Mouse (Mus musculus) liver, adult 2 months (tissue): ENCODE data around the gene Mb21d2.

Experiments used
- CTCF ChIP-seq: fragments of 200-500 bp; IDR thresholded peaks from 2 replicates; pipeline ENCODE4 v1.5.1; 2011; ENCODE audit warnings: low read depth, low read length, control low read depth
- POLR2A ChIP-seq: fragments of 200-500 bp; IDR thresholded peaks from 2 replicates; pipeline ENCODE4 v1.6.1; 2011; ENCODE audit warnings: low read length, control low read depth; ENCODE audit not compliant: insufficient read depth; ENCODE audit errors: extremely low read depth

GRCm38 (mm10) chr16:28877162-28877662 is 52.3 kb downstream of the Mb21d2 start:
- TF ChIP-seq CTCF (no peak), POLR2A (no peak)
